Mouse (Mus musculus): ENCODE results near the gene Srarp. TPM values are rescaled to one million over a fixed set of nuclear protein-coding genes. Genes with fewer than 3 reads are reported as not detected.

Gene Srarp
- polyA plus RNA-seq, 1 experiment from 2014 or later, result not detected

- 9% methylated on average over 15 of the region's 15 CpGs for WGBS
- Histone ChIP-seq H3K36me3 (no peaks in the 10 kb centered on the region), H3K27me3 (no peaks in the 10 kb centered on the region), H3K27ac (no peak overlapping the region), H3K4me1 (peaks cover 10% of the 10 kb centered on the region; the same call in 1 of the 2 replicates), H3K4me2 (peak overlapping the region; percentile 44), H3K9ac (no peak overlapping the region), H3K9me3 (no peaks in the 10 kb centered on the region), H3K4me3 (no peak overlapping the region)
- peak; percentile 58 for ATAC-seq (ENCODE audit: borderline replicate concordance, extremely low read depth, low FRiP score, low TSS enrichment)
These were observed 31.2 kb downstream of the Srarp start for GRCm38 (mm10) chr4:141404518-141405313.

GRCm38 (mm10) chr4:141400171-141400570 lies 35.7 kb downstream of the Srarp start:
- Histone ChIP-seq H3K9me3 (no peaks in the 10 kb centered on the region), H3K36me3 (no peaks in the 10 kb centered on the region), H3K27ac (no peak overlapping the region), H3K4me1 (peaks cover 8% of the 10 kb centered on the region), H3K9ac (no peak overlapping the region), H3K27me3 (no peaks in the 10 kb centered on the region), H3K4me3 (no peak overlapping the region), H3K4me2 (no peak overlapping the region)
- WGBS, result 84% methylated on average over 15 of the region's 15 CpGs
- ATAC-seq (ENCODE audit: borderline replicate concordance, extremely low read depth, low FRiP score, low TSS enrichment), result no peak

- no peak within 1 kb of the TSS for H3K4me2 ChIP-seq
- no peaks in the 10 kb centered on the region for H3K27me3 ChIP-seq
- no peaks in the 10 kb centered on the region for H3K9me3 ChIP-seq
- WGBS, result 41% methylated on average over 12 of the region's 12 CpGs
- no peaks in the 10 kb centered on the region for H3K36me3 ChIP-seq
- no peak within 1 kb of the TSS for H3K9ac ChIP-seq
- peaks cover 9% of the 10 kb centered on the region; the same call in 1 of the 2 replicates for H3K4me1 ChIP-seq
- H3K27ac ChIP-seq, result no peak within 1 kb of the TSS
- ATAC-seq (ENCODE audit: borderline replicate concordance, extremely low read depth, low FRiP score, low TSS enrichment), result 0 out of 2 replicates have a peak, but pooled peaks have one; percentile 37
- H3K4me3 ChIP-seq, result no peak within 1 kb of the TSS
These were observed 37.4 kb downstream of the Srarp start, which contains the start of gene Clcnka for GRCm38 (mm10) chr4:141398545-141398944. Gene Clcnka, minus strand, starts transcription at chr4:141398724.

GRCm38 (mm10) chr4:141397861-141398260 lies 38.0 kb downstream of the Srarp start:
- peaks cover 9% of the 10 kb centered on the region; the same call in 1 of the 2 replicates for H3K4me1 ChIP-seq
- no peaks in the 10 kb centered on the region for H3K36me3 ChIP-seq
- 63% methylated on average over 12 of the region's 12 CpGs for WGBS
- no peak overlapping the region for H3K4me2 ChIP-seq
- H3K27ac ChIP-seq, result no peak overlapping the region
- H3K9me3 ChIP-seq, result no peaks in the 10 kb centered on the region
- no peak overlapping the region for H3K4me3 ChIP-seq
- H3K27me3 ChIP-seq, result no peaks in the 10 kb centered on the region
- H3K9ac ChIP-seq, result no peak overlapping the region
- ATAC-seq (ENCODE audit: borderline replicate concordance, extremely low read depth, low FRiP score, low TSS enrichment), result no peak

GRCm38 (mm10) chr4:141394751-141395150 lies 41.2 kb downstream of the Srarp start:
- ATAC-seq (ENCODE audit: borderline replicate concordance, extremely low read depth, low FRiP score, low TSS enrichment), result no peak
- Histone ChIP-seq H3K9me3 (no peaks in the 10 kb centered on the region), H3K27ac (no peak overlapping the region), H3K4me2 (peak overlapping the region; percentile 38), H3K27me3 (no peaks in the 10 kb centered on the region), H3K9ac (no peak overlapping the region), H3K4me3 (no peak overlapping the region), H3K36me3 (no peaks in the 10 kb centered on the region), H3K4me1 (peaks cover 9% of the 10 kb centered on the region; the same call in 1 of the 2 replicates)
- WGBS, result 15% methylated on average over 16 of the region's 16 CpGs

GRCm38 (mm10) chr4:141391293-141391692 lies 44.6 kb downstream of the Srarp start:
- no peak for ATAC-seq (ENCODE audit: borderline replicate concordance, extremely low read depth, low FRiP score, low TSS enrichment)
- H3K4me1 ChIP-seq, result peaks cover 5% of the 10 kb centered on the region; the same call in 1 of the 2 replicates
- no peak overlapping the region for H3K4me2 ChIP-seq
- H3K36me3 ChIP-seq, result no peaks in the 10 kb centered on the region
- H3K9ac ChIP-seq, result no peak overlapping the region
- no peak overlapping the region for H3K27ac ChIP-seq
- no peaks in the 10 kb centered on the region for H3K27me3 ChIP-seq
- H3K4me3 ChIP-seq, result no peak overlapping the region
- H3K9me3 ChIP-seq, result no peaks in the 10 kb centered on the region
- WGBS, result 74% methylated on average over 12 of the region's 12 CpGs

GRCm38 (mm10) chr4:141389366-141390150 lies 46.3 kb downstream of the Srarp start:
- 68% methylated on average over 18 of the region's 18 CpGs for WGBS
- no peak overlapping the region for H3K9ac ChIP-seq
- H3K4me2 ChIP-seq, result no peak overlapping the region
- H3K4me1 ChIP-seq, result 0 out of 2 replicates have a peak, but pooled peaks cover under 1% of the 10 kb centered on the region
- H3K36me3 ChIP-seq, result no peaks in the 10 kb centered on the region
- H3K4me3 ChIP-seq, result no peak overlapping the region
- no peak for ATAC-seq (ENCODE audit: borderline replicate concordance, extremely low read depth, low FRiP score, low TSS enrichment)
- no peaks in the 10 kb centered on the region for H3K9me3 ChIP-seq
- H3K27ac ChIP-seq, result no peak overlapping the region
- peaks cover 2% of the 10 kb centered on the region; the same call in 1 of the 2 replicates for H3K27me3 ChIP-seq

- 60% methylated on average over 5 of the region's 5 CpGs for WGBS
- no peak overlapping the region for H3K4me2 ChIP-seq
- ATAC-seq (ENCODE audit: borderline replicate concordance, extremely low read depth, low FRiP score, low TSS enrichment), result no peak
- H3K4me1 ChIP-seq, result peaks cover 4% of the 10 kb centered on the region; the same call in 1 of the 2 replicates
- H3K9me3 ChIP-seq, result no peaks in the 10 kb centered on the region
- no peak overlapping the region for H3K9ac ChIP-seq
- H3K27me3 ChIP-seq, result peaks cover 18% of the 10 kb centered on the region
- H3K4me3 ChIP-seq, result no peak overlapping the region
- no peaks in the 10 kb centered on the region for H3K36me3 ChIP-seq
- H3K27ac ChIP-seq, result no peak overlapping the region
These were observed 48.0 kb downstream of the Srarp start for GRCm38 (mm10) chr4:141387933-141388332.

- no peaks in the 10 kb centered on the region for H3K36me3 ChIP-seq
- H3K4me3 ChIP-seq, result no peak overlapping the region
- H3K27me3 ChIP-seq, result peaks cover 25% of the 10 kb centered on the region
- no peak for ATAC-seq (ENCODE audit: borderline replicate concordance, extremely low read depth, low FRiP score, low TSS enrichment)
- H3K9me3 ChIP-seq, result no peaks in the 10 kb centered on the region
- H3K4me1 ChIP-seq, result peaks cover 11% of the 10 kb centered on the region; the same call in 1 of the 2 replicates
- no peak overlapping the region for H3K27ac ChIP-seq
- H3K9ac ChIP-seq, result no peak overlapping the region
- 16% methylated on average over 5 of the region's 5 CpGs for WGBS
- no peak overlapping the region for H3K4me2 ChIP-seq
These were observed 48.7 kb downstream of the Srarp start for GRCm38 (mm10) chr4:141387093-141387784.

GRCm38 (mm10) chr4:141386150-141386549 lies 49.8 kb downstream of the Srarp start:
- Histone ChIP-seq H3K4me1 (peaks cover 13% of the 10 kb centered on the region; the same call in 1 of the 2 replicates), H3K9ac (no peak overlapping the region), H3K9me3 (no peaks in the 10 kb centered on the region), H3K27me3 (peaks cover 36% of the 10 kb centered on the region), H3K27ac (no peak overlapping the region), H3K36me3 (no peaks in the 10 kb centered on the region), H3K4me2 (no peak overlapping the region), H3K4me3 (no peak overlapping the region)
- 65% methylated on average over 7 of the region's 7 CpGs for WGBS
- ATAC-seq (ENCODE audit: borderline replicate concordance, extremely low read depth, low FRiP score, low TSS enrichment), result no peak

GRCm38 (mm10) chr4:141385275-141385674 lies 50.6 kb downstream of the Srarp start:
- Histone ChIP-seq H3K36me3 (no peaks in the 10 kb centered on the region), H3K27me3 (peaks cover 44% of the 10 kb centered on the region), H3K4me3 (no peak overlapping the region), H3K27ac (no peak overlapping the region), H3K4me2 (no peak overlapping the region), H3K9ac (no peak overlapping the region), H3K9me3 (no peaks in the 10 kb centered on the region), H3K4me1 (peaks cover 13% of the 10 kb centered on the region; the same call in 1 of the 2 replicates)
- 3% methylated on average over 7 of the region's 7 CpGs for WGBS
- ATAC-seq (ENCODE audit: borderline replicate concordance, extremely low read depth, low FRiP score, low TSS enrichment), result no peak
